Mouse (Mus musculus) testis, adult 2 months (tissue): Measurements from ENCODE around the gene Phxr2.

Experiments used
- CTCF ChIP-seq: fragments of 200-500 bp; IDR thresholded peaks from 2 replicates; pipeline ENCODE4 v1.5.1; 2012; ENCODE audit warnings: low read depth, mild to moderate bottlenecking, inconsistent platforms, low read length, moderate library complexity; ENCODE audit not compliant: control insufficient read depth, insufficient read depth, insufficient replicate concordance
- POLR2A ChIP-seq: fragments of 200-500 bp; IDR thresholded peaks from 2 replicates; pipeline ENCODE4 v1.6.1; 2012; ENCODE audit warnings: low read depth, mild to moderate bottlenecking, inconsistent platforms, low read length, moderate library complexity; ENCODE audit not compliant: control insufficient read depth

DNA sequence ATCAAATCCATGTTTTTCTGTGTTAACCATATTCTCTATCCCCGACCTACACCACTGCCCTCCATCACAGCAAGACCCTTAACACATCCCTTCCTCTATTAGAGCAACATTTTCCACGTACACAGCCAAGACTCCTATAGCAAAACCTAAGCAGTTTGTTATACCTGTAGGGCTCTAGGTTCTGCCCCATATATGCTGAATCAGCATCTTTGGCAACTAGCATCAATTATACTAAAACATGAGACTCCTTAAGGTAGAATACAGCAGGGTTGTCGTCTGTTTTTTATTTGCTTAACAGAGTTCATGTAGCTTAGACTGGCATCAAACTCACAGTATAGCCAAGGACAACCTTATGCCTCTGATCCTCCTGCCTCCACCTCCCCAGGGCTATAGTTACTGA, 20.6 kb downstream of the Phxr2 start:
- no peak for TF ChIP-seq CTCF
- no peak for TF ChIP-seq POLR2A
